Mouse (Mus musculus) left cerebral cortex, adult 8-10 months (tissue): ENCODE data around the gene Ecd. TPM values are rescaled to one million over a fixed set of nuclear protein-coding genes. Genes with fewer than 3 reads are reported as not detected.

Experiments
- DNase-seq, 2 experiments: peaks; one replicate each; pipeline ENCODE4 v3.0.0; 2022; ENCODE audit warnings: low spot score in 2 of 2
- total RNA-seq, 4 experiments: library from RNA; stranded (reverse); gene quantifications; 2 replicates each; pipeline ENCODE4 v1.2.4; 2022

Gene Ecd
- total RNA-seq, result 10 to 100 TPM; 34.6 to 39.1 (median 36.5) TPM

DNA sequence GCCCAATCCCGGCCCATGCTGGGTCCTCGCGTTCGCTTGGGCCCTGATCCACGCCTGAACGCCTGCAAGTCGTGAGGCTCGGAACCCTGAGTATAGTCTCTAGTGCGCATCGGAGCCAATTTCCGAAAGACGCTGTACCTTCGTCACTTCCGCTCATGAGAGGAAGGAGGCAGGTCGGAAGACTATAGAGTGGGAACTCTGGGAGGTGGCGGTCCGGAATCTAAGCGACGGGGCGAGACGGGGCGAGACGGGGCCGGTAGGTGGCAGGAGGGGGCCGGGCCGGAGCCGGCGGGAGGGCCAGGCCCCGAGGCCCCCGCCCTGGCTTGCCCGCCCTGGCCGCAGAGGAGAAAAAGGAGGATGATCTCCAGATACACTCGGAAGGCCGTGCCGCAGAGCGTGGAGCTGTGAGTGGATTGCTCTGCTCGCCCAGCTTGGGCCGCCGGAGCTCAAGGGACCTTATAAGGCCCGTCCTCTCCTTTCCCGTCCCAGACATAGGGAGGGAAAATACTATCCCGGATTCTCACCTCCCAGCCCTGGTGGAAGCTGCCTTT is at the start of gene Ecd, which contains the start of gene Fam149b:
Gene Ecd (minus strand): TSS at position 131 of the 551 bp plus-strand sequence.
Gene Fam149b (plus strand): TSS at position 172 of the 551 bp plus-strand sequence.
- DNase-seq, result peak; percentile 82 to 92

DNA sequence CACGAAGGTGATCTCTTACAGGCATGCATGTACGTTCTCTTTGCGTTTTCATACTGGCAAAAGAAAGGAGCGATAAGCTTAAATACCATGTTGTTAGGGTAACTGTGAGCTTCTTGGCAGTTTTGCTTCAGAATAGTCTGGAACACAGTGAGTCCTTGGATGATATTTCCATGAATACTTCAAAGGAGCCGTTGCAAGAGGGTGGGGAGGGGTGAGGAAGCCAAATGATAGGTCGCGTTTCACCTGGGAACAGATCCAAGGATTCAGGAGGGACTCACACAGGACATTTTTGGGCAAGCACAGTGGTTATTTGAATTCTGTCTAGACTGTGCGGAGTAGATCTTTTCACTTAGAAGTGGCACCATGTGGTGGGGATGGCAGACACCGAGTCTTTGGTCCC is 49.3 kb upstream of the Ecd start:
- DNase-seq, result no peak

DNA sequence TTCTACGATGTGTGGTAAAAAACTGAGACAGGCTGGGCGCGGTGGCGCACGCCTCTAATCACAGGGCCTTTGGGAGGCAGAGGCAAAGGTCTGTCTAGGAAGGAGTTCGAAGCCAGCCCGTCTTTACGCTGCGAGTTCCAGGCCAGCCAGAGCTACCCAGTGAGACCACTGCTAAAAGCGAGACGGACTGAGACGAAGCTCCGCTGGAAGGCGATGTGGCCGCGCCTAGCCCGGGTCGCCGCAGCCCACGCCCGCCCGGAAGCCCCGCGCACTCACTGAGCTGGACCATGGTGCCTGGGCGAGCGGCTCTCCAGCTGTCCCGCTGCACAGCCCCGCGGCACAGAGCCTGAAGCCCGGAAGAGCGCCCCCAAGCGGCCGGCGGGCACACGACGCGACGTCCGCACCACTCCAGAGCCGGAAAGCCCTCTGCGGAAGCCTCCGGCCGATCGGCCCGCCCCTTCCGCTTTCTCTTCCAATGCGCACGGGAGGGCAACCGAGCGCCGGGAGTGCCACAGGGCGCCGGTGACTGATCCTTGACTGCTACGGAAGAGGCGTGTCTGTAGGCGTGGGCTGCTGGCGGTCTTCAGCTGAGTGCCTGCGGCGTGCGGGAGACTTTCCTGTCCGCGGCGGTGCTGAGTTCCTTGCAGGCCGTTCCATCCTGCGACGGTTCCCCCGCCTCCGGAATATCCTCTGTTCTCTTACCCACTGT is 45.4 kb upstream of the Ecd start, which contains the start of gene Mrps16:
Gene Mrps16 (minus strand): TSS at position 430 of the 709 bp plus-strand sequence.
- DNase-seq, result peak; percentile 79 to 96

DNA sequence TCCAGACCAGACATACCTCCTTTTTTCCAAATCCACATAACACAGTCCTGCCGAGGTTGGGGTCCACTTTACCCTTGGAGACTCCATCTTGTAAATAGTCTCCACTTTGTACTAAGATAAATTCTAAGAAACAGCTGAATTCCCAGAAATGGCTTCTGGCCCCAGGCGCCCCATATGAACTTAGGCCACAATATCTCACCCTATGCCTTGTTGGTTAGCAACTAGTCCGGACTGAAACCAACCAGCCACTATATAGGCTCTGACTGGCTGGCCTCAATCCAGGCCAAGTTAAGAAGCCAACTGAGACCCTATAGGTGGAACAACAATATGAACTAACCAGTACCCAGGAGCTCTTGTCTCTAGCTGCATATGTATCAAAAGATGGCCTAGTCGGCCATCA is 44.4 kb upstream of the Ecd start:
- no peak for DNase-seq

DNA sequence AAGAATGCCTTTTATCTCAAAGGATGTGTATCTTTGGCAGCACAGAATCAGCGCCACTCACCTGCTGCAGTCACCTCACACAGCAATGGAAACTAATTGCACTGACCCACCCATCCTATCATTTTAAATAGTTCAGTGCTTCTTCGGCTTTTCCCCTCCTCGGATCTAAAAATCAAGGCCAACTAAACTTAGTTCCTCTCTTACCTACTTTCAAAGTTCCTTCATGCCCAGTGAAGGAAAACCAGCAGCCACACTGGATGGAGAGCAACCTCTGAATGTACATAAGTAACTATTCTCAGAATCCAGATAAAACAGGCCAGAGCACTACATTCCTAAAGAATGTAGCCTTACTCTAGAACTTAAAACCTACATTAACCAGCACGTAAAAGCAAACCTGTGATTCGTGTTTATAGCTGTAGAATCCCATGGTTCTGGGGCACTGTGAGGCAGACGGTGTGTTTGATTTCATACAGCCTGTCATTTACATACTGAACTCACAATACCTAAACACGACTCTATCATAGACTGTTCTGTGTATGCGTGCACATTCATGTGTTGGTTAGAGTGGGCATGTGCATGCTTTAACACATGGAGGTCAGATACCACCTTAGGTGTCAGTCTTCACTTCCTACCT is 41.6 kb upstream of the Ecd start:
- DNase-seq, result no peak

DNA sequence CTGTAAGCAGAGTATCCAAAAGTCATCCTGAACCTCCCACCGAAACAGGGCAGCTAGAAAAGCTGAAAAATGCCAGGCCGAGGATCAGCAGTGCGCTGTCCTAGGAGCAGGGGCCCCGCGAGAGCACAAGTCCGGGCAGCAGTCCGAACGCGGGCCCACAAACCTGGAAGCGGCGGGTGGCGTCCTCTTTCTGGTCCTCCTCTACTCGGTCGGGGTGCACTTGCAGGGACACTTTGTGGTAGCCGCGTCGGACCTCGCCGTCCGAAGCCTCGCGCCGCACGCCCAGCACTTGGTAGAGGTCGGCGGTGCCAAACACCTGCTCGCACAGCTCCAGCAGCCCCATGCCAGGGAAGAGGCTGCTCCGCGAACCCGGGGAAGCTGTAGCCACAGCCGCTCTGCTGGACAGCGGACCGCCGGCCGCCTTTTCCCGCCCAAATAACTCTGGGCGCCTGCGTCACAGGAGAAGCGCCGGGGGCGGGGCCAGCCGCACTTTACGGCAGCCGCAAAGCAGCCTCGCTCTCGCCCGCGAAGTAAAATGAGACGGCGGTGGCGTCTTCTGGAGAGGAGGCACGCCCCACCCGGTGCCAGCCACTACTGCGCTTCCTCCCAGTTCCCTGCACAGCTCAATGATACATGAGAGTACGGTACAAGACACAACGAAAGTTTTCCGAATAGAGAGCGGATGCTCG is 40.7 kb upstream of the Ecd start, which contains the start of gene Dnajc9:
Gene Dnajc9 (minus strand): TSS at position 470 of the 689 bp plus-strand sequence.
- DNase-seq, result peak; percentile 90 to 92

DNA sequence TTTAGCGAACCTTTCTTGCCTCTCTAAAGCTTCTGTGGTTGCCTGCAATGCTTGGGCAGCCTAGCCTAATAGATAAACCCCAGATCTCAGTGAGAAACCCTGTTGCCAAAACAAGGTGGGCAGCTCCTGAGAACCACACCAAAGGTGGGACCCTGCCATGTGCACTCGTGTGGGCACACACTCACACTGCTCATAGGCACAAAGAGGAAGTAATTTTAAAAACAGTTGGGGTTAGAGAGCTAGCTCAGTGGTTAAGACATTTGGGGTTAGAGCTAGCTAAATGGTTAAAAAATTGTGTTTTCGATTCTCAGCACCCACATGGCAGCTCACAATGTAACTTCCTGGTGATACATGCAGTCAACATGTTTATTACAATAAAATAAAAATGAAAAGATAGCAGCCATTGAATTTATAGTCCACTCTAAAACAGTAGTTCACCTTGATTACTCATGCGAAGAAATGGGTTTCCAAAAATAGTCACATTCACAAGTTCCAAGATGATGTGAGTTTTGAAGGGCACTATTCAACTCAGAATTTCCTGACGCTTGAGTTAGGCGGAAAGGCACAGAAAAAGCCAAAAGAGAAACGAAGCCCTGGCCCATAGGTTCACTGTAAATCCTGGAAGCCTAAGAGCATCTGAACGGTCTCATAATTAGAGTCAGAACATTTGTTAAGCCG is 32.0 kb upstream of the Ecd start:
- no peak for DNase-seq

DNA sequence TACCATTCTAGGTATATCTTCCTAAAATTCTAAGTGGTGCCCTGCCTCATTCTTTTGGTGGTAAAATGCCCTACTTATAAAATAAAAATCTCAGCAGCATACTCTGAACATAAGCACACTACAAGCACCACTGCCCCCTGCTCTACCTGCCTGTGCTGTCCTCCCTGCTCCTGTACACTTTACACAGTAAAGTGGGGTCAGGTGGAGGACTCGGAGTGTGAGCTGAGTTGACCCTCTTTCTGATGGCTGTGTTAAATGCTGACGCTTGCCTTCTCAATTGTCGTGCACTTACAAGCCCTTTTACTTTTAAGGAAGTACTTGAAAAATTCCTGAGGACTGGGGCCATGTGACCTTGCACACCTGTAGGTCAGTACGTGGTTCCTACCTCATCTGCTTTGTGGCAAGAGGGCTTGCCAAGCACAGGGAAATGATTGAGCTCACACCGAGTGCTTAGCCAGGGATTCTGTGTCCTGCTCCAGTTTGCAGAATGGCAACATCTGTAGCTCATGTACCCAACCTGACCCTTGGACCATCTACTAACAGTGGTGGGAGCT is 31.2 kb upstream of the Ecd start:
- DNase-seq, result no peak

DNA sequence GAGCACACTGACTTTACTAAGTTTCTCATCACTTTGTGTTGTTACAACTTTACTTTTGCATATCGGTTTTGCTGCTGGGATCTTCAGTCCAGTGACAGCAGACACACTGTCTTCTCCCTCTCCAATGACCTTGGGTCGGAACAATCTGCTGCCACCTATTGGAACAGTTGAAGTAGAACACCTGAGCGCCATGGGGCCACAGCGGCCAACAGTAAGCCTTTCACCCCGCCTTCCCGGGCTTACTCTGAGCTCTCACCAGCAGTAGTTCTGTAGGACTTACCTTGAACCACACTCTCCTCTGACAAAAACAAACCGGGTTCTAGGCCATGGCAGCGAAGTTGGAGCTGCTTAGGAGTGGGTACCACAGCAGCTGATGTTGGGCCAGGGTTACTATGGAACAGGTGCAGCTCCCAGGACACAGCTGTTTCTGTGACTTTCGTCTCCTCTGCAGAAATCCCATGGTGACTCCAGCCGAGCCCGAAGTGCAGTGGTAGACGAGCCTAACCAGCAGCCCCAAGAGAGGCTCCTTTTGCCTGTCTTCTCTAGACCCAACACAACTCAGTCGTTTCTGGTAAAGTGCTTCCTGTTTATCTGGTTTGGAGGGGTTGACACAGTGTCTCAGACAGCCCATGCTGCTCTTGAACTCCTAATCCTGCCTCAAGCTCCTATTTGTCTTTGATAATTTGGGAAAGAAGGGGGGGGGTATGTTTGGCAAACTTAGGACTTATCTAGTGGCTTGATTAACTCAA is 30.6 kb upstream of the Ecd start:
- DNase-seq, result no peak

DNA sequence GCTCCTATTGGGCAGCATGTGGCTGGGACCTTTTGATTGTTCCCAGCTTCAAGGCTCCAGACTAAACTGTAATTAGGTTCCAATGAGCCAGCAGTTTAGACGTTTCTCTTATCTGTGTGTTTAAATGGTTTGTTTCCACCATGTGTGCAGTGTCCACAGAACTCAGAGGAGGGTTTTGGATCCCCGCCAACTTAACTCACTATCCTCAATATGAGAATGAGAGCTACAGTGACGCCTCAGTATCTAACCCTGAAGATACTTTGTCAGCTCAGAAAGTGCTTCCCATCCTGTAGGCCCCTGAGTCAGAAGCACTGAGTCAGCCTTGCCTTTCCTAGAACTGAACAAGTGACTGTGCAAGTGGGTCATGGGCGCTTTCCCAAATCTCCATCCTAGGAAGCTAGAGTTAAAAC is 29.2 kb upstream of the Ecd start:
- DNase-seq, result no peak

DNA sequence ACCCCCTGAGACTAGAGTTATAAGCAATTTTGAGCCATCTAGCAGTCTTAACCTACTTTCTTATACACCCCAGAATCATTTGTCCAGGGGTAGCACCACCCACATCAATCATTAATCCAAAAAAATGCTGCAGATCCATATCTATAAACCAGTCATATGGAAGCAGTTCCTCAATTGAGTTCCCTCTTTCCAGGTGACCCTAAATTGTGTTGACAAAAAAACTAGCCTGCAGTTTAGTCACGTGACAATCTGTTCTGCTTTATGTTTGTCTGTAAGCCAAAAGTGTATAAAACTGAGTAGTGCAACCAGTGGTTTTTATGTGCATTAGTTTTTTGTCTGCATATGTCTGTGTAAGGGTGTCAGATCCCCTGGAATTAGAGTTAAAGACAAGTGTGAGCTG is 23.9 kb upstream of the Ecd start:
- no peak for DNase-seq

DNA sequence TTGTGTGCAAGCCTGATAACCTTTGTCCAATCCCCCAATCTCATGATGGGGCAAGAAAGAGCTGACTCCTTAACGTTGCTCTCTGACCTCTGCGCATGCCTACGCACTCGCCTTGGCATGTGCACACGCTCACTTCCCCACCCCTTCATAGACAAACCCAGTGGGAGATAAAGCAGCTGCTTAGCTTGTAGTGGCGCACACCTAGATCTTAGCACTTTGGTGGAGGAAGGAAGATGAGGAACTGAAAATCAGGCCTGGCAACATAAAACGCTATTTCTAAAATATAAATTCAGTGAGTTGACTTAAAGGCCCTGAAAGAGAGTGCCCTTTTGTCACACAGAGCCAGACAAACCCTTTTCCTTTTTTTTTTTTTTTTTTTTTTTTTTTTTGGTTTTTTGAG is 22.9 kb upstream of the Ecd start:
- no peak for DNase-seq

DNA sequence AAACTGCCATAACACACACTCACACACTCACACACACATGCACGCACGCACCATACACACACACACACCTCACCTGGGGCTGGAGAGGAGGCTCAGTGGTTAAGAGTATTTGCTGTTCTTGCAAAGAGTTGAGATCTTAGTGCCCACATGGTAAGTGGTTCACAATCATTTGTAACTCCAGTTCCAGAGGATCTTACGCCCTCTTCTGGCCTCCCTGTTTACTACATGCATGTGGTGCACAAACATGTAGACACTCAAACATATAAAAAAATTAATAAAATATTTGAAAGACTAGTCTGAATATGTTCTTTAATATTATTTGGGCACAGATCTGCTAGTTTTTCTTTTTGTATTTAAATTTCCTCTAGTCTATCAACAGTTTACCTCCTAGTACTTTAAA is 20.4 kb upstream of the Ecd start:
- no peak for DNase-seq

DNA sequence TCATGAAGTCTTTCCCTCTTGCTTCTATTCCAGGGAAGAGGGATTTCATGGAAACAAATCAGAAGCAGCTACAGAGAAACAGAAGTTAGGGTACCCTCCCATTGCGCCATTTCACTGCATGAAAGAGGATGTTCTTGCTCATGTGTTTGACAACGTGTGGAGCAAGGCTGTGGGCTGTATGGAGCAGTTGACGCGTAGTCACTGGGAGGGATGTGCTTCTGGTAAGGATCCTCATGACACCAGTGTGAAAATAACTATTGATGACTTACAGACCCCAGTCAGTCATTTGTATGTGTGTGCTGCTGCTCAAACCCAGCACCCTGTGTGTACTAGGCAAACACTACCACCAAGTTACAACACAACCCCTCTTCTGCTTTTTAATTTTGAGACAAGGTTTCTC is 15.3 kb upstream of the Ecd start:
- DNase-seq, result no peak

DNA sequence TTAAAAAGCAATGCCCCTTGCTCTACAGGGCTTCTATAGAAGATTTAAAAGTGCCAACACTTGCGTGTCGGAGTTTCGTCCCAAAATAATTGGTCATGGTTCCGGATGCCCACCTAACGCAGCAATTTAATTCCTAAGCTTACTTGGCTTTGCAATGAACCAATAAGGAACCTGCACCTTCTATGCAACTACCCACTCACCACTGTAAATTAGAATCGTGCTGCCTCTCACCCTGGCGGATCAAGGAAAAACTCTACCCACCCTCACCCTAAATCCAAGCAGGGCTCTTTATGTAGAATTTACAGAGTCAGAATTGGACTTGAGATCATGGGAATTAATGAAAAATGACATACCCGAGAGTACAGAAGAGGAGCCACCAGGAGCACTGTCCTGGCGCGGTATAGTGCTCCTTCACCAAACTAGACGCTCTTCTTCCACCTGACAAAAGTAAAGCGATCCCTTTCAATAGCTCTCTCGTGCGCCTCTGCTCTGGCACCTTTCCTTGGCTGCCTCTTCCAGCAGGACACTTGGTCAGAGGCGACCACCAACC is 405 bp downstream of the Ecd start:
- DNase-seq, result peak in 1 of 2 experiments; percentile 19

DNA sequence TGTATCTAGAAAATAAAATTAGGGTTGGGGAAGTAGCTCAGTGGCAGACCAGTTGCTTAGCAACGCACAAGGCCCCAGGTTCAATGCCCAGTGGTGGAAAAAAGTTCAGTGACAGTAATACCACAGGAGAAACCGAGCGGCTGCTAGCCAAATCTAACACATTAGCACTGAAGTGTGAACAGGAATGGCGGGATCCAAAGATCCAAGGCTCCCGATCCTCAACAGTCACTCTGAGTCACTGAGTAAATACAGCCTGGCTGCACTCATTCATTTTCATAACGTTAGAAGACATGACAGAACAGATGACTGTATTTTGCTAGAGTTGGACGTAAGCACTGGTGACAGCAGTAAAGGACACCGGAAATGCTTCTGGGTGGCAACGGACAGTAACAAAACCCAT is 2.0 kb downstream of the Ecd start:
- DNase-seq, result no peak

DNA sequence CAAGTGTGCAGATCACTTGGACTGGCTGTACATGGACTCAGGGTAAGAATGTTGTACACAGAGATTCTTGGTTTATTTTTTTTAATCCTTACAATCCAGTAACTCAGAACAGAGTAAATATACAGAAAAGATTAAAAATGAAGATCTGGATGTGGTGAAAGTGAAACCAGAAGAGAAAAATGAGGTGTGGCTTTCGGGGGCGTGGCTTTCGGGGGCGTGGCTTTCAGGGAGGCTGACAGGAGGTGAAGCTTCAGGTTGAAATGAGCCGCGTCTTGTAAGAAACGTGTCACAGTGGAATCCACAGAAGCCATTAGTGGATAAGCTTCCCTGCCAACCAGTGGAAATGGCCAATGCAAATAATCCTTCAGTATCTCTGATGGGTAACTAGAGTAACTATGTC is 7.1 kb downstream of the Ecd start:
- no peak for DNase-seq

DNA sequence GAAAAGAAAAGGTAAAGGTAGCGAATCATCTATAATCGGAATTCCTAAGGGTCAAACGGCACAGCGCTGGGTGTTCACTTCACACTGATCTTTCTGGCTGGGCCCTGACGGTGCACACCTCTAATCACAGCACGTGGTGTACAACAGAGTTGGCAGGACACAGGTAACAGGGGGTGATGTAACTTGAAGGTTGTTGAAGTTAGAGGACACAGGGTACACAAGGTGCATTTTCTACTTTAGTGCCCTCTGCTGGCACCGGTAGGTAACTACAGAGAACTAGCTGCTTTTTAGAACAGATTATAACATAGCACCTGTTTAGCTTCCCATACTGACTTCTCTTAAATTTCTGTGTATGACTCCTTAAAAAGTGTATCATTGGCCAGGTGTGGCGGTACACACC is 7.8 kb downstream of the Ecd start:
- no peak for DNase-seq

DNA sequence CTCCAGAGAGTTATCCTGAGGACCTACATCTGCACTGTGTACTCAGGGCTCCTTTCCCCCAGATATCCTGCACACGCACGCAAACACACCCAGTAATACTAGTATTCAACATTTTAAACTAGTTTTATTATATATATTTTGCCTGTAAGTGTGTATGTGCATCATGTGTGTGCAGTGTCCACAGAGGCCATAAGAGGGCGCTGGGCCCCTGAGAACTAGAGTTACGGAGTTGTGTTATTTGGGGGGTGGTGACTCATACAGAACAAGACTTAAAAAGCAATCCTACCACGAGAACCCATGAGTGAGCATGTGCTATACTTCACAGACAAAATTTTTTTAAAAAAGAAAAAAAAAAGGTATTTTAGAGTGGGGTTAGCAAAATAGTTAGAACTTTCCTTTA is 8.5 kb downstream of the Ecd start:
- no peak for DNase-seq

DNA sequence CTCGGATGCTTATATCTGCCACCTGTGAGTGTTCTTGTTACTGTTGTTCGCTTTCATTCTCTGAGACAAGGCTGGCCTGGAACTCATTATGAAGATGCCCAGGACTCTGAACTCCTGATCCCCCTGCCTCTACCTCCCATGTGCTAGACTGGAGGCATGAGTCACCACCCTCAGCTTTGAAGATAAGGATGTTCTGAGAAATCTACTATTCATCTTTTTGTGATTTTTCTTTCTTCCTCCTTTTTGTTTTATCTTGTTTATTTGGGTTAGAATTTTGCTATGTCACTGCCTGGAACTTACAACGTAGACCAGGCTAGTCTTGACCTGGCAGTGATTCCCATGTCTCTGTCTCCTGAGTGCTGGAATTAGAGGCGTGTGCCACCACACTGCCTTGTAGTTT is 16.6 kb downstream of the Ecd start:
- no peak for DNase-seq
